Mouse (Mus musculus): Measurements from ENCODE around the gene Zfp668.

Zfp668 gene

GRCm38 (mm10) chr7:127895442-127895841, 18.8 kb upstream of the Zfp668 start, which contains the start of the genes Gm21974 and Vkorc1:
Gene Gm21974, minus strand, starts transcription at chr7:127895454.
Gene Vkorc1, minus strand, starts transcription at chr7:127895617.
- DNase-seq (ENCODE audit: low read depth, low spot score): peak; percentile 97

DNA sequence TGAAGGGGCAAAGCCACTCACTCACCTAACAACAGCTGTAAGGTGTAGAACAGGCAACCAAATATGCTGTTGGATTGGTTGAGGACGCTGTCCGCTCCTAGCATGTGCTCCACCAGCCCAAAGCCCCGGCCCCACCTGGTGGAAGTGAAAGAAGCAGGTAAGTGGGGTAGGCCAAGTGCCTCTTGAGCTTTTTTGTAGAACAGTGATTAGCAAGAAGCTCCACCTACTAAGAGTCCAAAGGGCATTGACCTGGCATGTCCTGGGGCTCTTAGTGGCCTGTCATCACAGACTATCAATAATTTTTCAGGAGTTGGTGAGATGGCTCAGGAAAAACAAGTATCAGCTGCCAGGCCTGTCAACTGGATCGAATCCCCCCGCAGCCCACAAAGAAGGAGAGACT, 17.9 kb upstream of the Zfp668 start:
- no peak for DNase-seq (ENCODE audit: low read depth, low spot score)

- DNase-seq (ENCODE audit: low read depth, low spot score): no peak
Observed at GRCm38 (mm10) chr7:127890798-127891197, 14.2 kb upstream of the Zfp668 start, which contains the start of gene Prss53. Gene Prss53, minus strand, starts transcription at chr7:127890970.

DNA sequence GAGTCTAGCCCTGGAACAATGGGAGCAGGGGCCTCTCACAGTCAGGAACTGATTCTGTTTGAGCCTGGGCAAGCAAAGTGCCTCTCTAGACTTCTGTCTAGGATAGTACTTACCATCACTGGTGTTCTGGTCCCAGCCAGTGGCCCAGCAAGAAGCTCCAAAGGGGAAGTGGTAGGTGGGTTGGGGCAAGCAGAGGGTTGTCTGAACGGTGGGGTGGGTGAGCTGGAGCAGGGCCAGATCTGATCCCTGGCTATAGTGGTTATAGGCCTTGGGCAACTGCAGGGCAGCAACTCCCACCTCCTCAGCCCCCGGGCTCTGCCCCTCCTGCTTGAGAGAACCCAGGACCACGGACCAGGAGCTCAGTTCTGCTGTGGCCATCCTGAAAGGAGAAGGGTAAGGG, 12.2 kb upstream of the Zfp668 start:
- DNase-seq (ENCODE audit: low read depth, low spot score): no peak

DNA sequence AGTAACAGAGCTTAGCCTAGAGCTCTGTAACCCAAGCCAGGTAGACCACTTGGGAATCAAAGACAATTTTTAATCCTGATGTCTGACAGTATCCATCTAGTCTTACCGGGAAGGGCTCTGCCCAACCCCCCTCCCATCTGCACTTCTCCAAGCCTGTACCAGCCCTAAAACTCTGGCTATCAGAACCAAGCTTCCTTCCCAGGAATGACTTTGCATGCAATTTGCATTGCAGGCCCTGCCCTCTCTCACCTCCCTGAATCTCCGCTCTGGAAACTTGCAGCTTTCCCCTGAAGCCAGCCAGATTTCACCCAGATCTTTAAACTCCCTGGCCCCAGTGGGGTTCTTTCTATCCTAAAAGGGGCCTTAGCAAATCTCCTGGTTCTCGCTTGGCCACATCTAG, 11.2 kb upstream of the Zfp668 start:
- no peak for DNase-seq (ENCODE audit: low read depth, low spot score)

- DNase-seq (ENCODE audit: low read depth, low spot score): no peak
Observed at GRCm38 (mm10) chr7:127887191-127887590, 10.6 kb upstream of the Zfp668 start.

GRCm38 (mm10) chr7:127886551-127886950, 9.9 kb upstream of the Zfp668 start:
- no peak for DNase-seq (ENCODE audit: low read depth, low spot score)

- no peak for DNase-seq (ENCODE audit: low read depth, low spot score)
Observed at GRCm38 (mm10) chr7:127885951-127886350, 9.3 kb upstream of the Zfp668 start.

GRCm38 (mm10) chr7:127880431-127880830, 3.8 kb upstream of the Zfp668 start:
- DNase-seq (ENCODE audit: low read depth, low spot score): no peak

DNA sequence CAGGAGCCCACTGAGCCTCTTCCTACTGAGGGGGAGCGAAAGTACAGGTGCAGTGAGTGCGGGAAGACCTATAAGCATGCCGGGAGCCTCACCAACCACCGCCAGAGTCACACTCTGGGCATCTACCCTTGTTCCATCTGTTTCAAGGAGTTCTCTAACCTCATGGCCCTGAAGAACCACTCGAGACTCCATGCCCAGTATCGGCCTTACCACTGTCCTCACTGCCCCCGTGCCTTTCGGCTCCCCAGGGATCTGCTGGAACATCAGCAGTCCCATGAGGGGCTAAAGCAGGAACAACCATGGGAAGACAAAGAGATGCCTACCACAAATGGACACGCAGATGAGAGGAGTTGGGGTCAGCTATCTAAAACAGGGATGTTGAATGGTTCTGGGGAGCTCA, 2.7 kb upstream of the Zfp668 start:
- DNase-seq (ENCODE audit: low read depth, low spot score): no peak

DNA sequence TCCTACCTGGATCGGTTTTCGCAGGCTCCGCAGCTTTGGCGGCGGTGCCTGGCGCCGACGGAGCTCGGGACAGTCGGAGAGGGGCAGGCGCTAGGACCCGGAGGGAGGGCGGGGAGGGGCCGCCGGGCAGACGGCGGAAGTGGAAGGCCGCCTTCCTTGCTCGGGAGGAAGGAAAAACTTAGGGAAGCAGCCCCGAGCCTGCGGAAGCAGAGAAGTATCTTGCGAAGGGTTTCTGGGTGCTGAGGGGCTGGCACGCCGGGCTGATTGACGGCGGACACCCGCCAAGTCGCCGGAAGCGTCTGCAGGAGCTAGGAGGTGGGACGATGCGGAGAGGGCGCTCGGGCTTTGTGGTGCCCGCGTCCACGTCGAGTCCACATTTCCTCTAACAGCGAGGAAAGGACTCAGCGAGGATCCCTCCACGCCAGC, 574 bp downstream of the Zfp668 start, which contains the start of gene Zfp646:
Gene Zfp646 (plus strand): TSS at position 181 of the 426 bp plus-strand sequence.
- peak; percentile 90 for DNase-seq (ENCODE audit: low read depth, low spot score)

GRCm38 (mm10) chr7:127875627-127876001, 1.0 kb downstream of the Zfp668 start:
- DNase-seq (ENCODE audit: low read depth, low spot score): peak; percentile 94

GRCm38 (mm10) chr7:127874812-127875626, 1.6 kb downstream of the Zfp668 start:
- no peak for DNase-seq (ENCODE audit: low read depth, low spot score)

GRCm38 (mm10) chr7:127870136-127870821, 6.3 kb downstream of the Zfp668 start:
- DNase-seq (ENCODE audit: low read depth, low spot score): no peak

DNA sequence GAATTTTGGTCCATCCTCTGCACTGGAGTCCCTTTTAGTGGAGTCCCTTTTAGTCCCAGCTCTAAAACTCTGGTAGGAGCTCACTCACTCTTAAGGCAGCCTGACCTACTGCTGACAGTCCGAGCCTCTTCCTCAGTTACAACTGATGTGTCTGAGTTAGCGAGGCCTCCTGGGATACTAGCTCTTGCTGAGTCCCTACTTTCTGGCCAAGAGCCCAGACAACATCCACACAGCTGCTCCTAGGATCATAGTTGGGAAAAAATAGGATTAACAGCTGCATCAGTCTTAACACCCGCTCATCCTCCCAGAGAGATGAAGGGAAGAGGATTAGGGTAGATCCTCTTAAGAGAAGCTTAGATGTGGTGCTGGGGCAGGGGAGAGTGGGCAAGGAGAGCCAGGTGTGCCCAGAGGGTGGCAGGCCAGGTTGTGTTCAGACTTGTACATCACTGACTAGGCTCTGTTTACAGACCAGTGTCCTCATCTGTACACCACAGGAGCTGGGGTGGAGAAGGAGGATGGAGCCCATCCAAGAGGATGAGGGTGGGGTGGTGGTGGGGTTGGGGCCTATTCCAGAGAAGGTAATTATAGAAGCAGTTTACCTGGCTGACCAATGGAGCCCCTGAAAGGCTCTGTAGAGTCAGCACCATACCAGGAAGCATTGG, 7.3 kb downstream of the Zfp668 start:
- peak; percentile 49 for DNase-seq (ENCODE audit: low read depth, low spot score)

GRCm38 (mm10) chr7:127867641-127868040, 9.0 kb downstream of the Zfp668 start:
- DNase-seq (ENCODE audit: low read depth, low spot score): no peak

DNA sequence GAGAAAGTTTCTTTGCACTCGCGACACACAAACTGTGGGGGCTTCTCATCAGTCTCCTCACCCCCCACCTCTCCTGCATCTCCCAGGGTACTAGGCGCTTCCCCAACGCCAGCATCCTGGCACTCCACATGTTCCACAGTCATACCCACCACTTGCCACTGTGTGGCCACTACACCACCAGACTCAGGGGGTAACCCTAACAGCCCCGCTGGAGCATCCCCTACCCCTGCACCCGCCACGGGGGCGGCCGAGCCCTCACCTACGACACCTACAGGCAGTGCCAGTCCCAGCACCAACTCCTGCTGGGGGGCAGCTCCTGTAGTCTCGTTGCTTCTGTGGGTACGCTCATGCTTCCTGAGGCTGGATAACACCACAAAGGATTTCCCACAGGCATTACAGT, 10.2 kb downstream of the Zfp668 start:
- DNase-seq (ENCODE audit: low read depth, low spot score): no peak

GRCm38 (mm10) chr7:127858258-127858657, 18.4 kb downstream of the Zfp668 start:
- DNase-seq (ENCODE audit: low read depth, low spot score): no peak

DNA sequence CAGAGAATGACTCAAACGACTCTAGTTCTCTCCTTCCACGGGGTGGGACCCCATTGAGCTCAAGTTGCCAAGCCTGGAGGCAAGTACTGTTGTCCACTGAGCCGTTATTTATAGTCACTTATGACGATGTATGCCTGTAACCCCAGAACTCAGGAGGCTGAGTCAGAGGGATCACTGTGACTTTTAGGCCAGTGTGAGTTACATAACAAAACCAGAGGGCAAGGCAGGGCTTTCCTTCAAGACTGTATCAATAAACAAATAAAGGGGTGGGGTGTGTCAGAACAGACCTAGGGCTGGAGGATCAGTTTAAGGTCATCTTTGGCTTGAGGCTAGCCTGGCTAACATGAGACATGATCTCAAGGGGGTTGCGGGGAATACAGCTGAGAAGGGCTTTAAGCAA, 25.7 kb downstream of the Zfp668 start:
- no peak for DNase-seq (ENCODE audit: low read depth, low spot score)

- no peak for DNase-seq (ENCODE audit: low read depth, low spot score)
Observed at GRCm38 (mm10) chr7:127849973-127850875, 26.4 kb downstream of the Zfp668 start.
